Mouse (Mus musculus) adrenal gland, postnatal 4 days (tissue): ENCODE data around the gene Hnrnpa0. TPM values are rescaled to one million over a fixed set of nuclear protein-coding genes. Genes with fewer than 3 reads are reported as not detected.

Experiments used
- total RNA-seq, 2 experiments: library from RNA; stranded (reverse); gene quantifications; 2 replicates each; pipeline ENCODE4 v1.2.3; 2021

Hnrnpa0 gene
- total RNA-seq, 2 experiments from 2014 or later = 214 TPM

Other genes starting within 250 kb of the Hnrnpa0 start
- 10 to 100 TPM; 30.0 to 35.2 TPM for gene Spock1, start 220.2 kb downstream of the Hnrnpa0 start, total RNA-seq
- 1 to 10 TPM; 4.1 to 5.0 TPM for gene Klhl3, start 15.0 kb downstream of the Hnrnpa0 start, total RNA-seq
- 10 to 100 TPM; 51.0 to 58.0 TPM for gene Idnk, start 29.1 kb upstream of the Hnrnpa0 start, total RNA-seq
- 10 to 100 TPM; 91.1 to 93.4 TPM for gene Ubqln1, start 87.1 kb upstream of the Hnrnpa0 start, total RNA-seq
- gene Gkap1, start 147.1 kb upstream of the Hnrnpa0 start, total RNA-seq = 10 to 100 TPM; 47.2 to 49.7 TPM
- 1 to 10 TPM; 2.2 to 2.6 TPM for gene Kif27, start 230.6 kb upstream of the Hnrnpa0 start, total RNA-seq